Mouse (Mus musculus) spleen, adult 18-20 months (tissue): ENCODE measurements at regions not wholly inside any gene's neighbourhood (a gene's known extent, or its start where the extent isn't known, plus 50 kb on each side); places are given as distances from the start of the nearest gene placed in this dataset.

Experiments used
- DNase-seq, 2 experiments: peaks; one replicate each; pipeline ENCODE4 v3.0.0; 2022; ENCODE audit warnings: mixed read lengths in 2 of 2

DNA sequence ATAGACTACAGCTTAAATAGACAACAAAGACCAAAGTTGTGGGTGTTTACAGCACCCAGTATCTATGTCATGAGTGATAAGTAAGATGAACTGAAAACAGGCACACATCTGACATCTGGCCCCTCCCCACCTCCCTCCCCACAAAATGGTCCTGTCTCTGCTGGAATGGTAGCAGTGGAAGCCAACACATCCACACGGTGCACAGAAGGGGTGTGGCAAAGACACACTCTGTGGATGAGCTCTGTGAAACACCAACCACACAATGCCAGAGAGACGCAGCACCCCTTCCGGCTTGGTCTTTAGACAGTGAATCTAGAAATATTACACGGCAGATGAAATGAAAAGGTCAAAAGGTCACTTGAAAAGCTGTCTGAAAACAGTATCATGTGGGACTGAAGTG lies 85.6 kb downstream of the Fgf18 start:
- no peak for DNase-seq

DNA sequence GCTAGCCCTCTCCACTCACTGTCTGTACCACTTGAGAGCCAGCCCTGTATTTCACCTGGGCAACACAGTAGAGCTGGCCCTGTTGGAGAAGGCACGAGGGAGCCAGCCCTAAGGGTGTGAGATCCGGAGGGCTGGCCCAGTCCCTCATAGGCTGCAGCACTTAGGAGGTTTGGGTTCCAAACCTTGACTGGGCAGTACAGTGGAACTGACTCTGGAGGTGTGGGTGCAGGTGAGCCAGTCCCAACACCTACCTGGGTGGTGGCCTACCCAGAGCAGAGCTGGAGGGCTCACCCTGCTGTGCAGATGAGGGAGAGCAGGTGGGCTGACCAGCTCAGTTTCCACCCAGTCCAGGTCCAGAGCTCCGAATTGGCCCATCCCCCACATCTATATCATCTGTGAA lies 86.8 kb downstream of the Fgf18 start:
- no peak for DNase-seq

DNA sequence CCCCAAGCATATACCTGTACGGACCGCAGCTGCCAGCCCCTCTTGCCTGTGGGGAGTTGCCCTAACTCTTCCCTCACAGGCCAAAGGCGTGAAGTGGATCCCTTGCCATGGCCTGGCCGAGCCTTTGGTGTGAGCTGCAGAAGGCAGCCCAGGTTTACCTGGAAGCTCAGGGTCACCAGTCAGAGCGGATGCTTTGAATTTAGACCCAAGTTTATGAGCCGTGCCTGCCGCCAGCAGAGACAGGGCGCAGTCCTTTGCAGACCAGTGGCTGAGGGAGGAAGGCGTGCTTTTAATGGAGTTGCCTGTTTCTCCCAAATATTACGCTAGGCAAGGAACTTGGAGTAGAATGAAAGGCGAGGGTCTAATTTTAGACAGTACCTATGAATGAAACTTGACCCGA lies 97.0 kb downstream of the Fgf18 start:
- no peak for DNase-seq

DNA sequence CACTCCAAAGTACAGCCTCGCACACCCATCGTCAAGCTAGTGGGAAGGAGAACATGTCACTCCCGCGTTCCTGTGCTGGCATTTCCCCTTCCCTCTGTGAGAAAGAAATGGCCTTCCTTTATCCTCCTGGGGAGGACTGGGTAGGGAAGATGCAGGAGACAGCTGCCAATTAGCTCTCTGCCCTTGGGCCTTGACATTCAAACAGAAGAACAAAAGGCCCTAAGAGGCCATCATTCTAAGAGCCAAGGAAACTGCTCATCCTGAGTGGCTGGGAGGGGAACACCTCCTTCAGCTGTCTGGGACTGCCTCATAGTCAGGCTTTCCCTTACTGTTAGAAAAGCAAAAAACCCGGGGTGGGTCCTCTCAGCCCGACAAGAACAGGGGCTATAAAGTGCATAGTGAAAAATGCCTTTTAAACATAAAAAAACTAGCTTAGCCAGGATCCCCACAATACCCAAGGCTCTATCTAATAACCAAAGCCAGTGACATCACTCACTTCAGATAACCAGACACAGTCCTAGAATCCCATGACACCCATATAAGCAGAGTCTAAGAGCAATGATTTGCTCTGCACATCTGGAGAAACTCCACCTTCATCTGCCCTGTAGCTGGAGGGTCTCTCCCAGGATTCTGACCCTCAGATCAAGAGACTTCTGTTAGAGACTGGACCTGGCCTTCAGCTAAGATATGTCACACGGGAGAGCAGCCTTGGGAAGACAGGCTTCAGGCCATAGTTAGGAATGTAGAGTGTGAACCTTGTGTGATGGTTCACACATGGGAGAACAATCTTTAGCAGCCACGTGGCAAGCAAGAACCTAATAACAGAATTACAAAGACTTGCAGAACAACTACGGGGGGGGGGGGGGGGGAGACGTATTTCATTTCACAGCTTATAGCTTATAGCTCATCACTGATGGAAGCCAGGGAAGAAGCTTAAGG lies 107.1 kb downstream of the Fgf18 start:
- no peak for DNase-seq

DNA sequence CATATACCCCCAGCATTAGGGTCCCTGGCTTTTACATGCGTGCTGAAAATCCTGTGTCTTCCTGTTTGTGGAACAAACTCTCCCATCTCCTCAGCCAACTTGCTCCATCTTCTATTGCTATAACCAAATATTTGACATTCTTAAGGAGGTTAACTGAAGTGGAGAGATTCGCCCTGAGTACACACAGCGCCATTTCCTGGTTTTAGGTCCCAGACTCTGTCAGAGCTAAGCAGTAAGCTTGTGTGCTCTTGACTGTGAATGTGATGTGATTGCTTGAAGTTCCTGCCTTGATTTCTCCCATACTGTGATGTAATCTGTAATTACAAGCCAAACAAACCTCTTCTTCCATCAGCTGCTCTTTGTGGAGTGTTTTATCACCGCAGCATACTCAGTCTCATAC lies 110.8 kb downstream of the Fgf18 start:
- no peak for DNase-seq

DNA sequence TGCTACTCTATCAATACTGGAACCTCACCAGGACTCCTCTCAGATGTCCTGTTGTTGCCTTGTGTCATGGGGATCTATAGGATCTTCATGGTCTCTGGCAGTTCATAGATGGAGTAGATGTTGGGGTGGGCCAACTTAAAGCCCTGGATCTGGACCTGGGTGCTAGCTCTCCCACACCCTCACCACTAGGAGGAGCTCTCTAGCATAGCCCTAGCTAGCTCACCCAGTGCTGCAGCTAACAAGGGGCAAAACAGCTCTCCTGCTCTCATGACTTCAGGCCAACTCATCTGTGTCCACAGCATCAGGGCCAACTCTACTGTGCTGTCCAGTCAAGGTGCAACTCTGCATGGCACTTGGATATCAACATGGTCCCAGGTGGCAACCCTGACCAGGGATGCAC lies 118.3 kb downstream of the Fgf18 start:
- DNase-seq: peak in 1 of 2 experiments; percentile 13

DNA sequence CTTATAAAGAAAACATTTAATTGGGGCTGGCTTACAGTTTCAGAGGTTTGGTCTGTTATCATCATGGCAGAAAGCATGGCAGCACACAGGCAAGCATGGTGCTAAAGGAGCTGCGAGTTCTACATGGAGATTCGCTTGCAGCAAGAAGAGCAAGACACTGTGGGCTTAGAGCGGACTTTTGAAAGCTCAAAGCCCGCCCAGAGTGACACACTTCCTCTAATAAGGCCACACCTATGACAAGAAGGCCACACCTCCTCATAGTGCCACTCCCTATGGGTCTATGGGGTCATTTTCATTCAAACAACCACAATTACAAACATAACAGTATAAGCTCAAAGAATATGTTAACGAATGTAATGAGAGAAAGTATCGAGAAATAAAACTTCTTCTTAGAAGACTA lies 120.1 kb downstream of the Fgf18 start:
- DNase-seq: no peak

DNA sequence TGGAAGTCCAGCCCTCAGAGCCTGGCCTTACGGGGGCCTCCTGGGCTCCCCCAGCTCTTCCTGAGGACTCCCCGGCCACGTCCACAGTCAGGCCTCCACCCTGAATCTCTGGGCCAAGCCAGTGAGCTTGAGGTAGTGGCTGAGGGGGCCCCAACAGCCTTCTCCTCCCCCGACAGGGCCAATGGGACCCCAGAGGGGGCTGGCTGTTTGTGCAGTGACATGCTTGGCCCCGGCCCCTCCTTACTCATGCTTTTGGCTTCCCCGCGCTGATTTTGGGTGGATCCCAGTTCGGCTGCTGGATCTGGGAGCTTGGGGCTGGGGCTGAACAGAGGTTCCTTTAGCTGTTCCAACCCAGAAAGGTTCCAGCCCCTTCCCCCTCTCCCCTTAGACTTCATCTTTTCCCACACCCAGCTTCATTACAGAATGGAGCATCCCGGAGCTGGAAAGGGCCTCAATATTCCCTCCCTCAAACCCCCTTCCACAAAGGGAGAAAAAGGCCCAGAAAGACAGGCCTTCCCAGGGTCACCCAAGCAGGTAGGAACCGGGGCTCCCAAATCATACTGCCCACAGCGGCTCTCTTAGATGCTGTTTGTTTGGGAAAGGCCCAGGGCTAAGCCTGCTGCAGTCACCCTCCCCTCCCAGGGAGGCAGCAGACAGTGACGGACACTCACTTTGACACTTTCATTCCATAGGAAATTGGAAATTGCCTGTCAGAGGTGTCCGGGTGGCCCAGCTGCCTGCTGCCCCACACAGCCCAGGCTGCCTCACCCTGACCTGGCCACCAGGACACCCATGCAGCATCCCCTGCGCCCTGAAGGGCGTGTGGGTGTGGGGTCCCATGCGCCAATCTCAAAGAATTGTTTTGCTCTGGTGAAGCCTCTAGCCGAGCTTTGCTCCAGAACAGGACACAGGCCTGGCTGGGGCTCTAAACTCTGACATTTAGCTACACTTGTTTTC lies 133.7 kb downstream of the Fgf18 start:
- DNase-seq: no peak

DNA sequence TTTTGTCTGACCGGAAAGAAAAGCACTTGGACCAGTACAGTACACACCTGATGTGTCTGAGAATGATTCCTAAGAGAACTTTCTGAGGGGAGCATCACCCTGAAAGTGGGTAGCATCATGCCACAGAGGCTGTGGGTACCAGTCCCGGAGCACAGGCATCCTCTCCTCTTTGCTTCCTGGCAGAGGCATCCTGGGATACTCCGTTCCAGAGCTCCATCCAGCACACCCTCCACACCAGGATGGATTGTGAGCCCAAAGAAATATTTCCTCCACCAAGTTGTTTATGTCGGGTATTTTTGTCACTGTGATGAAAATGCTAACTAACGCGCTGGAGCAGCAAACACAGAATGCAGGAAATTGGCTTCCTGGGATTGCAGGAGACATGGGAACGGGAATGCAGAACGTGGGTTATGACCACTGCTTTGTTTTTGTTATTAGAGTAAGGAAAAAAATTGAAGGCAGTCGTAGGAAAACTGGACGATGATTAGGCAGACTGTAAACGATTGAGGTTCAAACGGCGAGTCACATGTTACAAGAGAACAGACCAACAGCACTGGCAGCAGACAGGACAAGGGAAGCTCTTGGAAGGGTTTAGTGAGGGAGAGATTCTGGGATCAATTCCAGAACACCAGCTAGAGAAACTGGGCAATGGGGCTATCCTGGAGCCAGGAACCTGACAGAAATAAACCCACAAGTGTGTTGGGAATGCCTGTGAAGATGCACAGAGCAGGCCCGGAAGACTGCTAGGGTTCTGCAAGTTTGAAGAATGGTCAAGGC lies 134.6 kb downstream of the Fgf18 start:
- no peak for DNase-seq

DNA sequence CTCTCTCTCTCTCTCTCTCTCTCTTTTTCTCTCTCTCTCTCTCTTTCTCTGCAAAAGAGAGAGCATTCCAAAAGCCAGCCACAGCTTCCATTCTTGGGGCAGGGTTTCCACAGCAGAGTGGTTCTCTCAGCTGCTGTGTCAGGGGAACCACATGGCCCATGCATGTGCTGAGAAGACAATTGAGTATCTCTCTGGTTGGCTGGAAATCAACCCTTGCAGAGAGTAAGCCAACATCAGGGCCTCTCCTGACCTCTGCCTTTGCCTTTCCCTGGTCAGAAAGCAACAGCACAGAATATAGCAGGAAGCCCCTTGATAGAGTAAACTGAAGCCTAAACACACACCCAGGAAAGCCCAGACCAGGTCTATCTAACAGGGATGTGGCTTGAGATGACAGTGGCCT lies 138.6 kb downstream of the Fgf18 start:
- DNase-seq: no peak

DNA sequence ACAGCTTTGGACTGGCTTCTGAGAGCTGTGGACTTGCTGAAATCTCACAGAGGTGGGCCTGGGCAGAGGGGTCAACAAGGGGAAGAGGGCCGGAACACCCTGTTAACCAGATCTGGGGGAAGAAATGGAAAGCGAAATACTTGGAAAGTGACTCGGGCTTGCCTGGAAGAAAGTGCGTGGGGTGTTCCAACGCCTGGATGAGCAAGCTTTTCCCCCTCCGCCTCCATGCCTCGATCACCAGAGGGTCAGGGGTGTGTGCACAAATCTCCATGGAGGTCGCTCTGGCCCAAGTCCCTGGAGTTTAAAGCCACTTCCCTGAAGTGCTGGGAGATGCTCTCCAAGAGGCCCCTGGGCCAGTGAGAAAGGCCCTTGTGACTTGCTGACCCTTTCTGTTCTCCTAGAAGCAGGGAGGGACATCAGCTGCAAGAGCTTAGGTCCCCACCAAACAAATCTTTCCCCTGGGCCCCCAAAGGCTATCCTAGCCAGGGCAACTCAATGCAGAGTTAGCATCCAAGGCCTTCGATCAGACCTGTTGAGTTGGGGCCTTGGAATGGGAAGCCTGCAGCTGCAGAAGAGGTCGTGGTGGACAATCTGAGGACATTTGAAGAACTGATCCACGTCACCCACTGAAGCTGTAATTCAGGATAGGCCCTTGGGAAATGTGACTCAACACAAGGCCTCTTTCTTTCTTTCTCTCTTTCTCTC lies 139.2 kb downstream of the Fgf18 start:
- DNase-seq: no peak

DNA sequence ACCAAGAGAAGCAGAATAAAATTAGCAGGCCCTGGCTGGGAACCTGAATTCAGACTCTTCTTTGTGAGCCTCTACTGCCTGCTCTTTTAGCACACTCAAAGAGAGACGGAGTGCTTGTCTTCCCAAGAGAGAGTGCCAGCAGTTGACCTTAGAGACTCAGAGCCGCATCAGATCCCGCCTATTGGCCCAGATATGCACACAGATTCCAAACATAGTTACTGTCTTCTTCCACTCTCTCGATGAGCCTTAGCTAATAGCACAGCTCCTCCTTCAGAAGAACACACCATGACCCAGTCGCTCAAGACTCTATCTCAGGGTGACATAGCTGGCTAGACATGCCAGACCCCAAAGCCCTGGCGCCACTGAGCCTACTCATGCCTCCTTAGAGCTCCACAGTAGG lies 139.8 kb downstream of the Fgf18 start:
- no peak for DNase-seq

DNA sequence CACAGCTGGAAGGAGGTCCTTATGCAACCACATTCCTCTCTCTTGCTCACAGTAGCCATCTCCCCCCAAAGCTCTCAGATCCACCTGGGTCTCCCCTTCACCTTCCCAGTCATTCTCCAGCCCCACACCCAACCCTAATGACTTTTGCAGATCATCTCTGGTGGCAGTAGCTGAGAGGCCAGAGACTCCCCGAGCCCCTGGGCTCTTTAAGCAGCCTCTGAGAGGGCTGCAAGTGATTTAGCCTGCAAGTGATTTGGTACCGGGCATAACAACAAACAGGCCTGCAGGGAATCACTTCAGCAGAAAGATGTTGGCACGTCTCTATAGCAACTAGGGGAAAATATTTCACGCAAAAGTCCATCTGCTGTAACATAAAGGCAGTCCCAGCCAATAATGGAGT lies 142.0 kb downstream of the Fgf18 start:
- DNase-seq: no peak

DNA sequence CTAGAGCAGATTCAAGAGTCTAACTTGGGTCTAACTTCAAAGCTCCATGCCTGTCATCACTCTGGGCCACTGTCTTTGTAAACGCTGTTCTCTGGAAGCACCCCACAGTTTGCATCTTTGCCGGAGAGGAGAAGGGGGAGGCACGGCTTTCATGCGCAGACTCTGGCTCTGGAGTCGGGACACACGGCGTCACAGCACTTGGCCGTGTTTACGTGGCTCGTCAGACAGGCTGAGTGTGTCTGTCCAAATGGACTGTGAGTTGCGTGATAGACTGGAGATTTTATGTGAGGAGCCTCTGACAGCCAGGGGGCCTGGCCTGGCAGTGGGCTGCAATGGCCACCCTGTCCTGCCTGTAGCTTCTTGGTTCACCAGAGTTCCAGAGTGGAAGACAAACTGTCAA lies 142.6 kb downstream of the Fgf18 start:
- DNase-seq: no peak

DNA sequence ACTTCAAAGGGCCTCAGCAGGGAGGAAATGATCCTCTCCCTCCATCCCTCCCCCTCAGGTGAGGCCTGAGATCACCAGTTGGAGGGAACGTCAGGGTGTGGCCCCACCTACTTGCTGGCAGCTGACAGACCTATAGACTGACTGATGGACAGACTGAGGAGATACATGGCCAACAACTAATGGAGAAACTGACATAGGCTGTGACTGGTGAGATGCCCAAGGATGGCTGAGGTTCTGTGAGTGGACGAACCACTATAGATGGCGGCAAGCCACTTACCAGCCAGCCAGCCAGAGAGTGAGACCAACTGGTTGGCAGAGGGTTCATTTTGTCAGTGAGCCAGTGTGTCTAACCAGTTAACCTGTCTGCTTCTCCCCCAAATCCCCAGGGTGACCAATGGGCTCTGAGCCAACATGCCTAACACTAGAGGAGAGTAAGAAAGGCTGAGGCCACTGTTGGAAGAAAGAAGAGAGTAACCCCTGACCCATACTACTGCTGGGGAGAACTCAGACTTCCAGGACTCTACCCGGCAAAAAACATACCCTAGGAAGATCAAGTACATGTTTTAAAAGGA lies 147.4 kb downstream of the Fgf18 start:
- DNase-seq: no peak

DNA sequence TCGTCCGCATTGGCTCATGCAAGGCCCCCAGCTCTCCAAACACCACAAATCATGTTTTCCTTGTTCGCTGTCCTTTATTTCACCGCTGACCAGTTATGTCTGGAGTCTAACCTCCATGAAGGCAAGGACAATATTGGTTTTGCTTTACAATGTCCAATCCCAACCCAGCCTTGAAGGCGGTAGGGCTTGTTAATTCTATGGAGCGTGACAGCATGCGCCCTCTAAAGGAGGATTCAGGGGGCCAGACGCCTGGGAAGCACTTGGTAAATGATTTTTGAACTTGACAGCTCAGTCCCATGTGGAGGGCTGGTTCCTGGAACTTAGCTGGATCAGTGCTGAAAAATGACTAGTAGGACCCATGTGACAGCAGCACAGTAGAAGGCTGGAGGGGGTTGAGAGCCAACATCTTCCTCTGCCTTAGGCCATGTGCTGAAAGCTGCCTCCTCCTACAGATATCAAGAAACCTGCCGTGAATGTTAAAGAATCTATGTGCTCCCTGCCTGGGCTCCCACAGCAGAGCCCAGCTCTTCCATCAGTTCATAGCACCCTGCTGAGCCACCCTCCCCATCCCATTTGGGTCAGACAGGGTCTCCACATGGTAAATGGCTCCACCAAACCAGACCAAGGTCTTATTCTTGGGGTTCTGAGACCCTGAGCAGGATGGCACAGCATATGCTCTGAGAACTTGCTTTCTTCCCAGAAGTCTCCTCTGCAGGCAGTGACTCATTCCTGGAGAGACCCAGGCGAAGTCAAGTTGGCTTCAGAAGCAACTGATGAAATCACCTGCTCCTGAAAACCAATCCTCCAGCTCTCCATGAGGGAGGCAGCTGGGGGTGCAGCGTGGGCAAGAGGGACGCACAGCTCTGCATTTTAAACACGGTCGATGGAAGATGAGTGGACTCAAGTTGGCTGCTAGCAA lies 148.3 kb downstream of the Fgf18 start:
- DNase-seq: no peak

DNA sequence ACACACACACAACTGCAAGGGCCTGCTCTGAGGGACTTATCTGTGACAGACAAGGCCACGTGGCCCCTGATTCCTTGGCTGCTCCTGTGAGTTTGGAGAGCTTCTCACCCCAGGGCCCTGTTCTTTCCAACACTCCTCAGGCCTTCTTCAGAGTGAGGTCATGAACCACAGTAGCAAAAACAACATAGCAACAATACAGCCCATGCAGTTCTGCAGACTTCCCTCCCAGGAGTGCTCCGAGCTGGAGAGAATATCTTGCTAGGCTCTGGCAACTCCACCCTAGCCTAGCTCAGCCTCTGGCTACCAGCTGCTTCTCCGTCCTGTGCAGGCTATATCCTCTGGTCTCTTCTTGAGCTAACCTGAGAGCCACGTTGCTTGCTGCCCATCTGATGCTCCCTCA lies 152.8 kb downstream of the Fgf18 start:
- DNase-seq: no peak

DNA sequence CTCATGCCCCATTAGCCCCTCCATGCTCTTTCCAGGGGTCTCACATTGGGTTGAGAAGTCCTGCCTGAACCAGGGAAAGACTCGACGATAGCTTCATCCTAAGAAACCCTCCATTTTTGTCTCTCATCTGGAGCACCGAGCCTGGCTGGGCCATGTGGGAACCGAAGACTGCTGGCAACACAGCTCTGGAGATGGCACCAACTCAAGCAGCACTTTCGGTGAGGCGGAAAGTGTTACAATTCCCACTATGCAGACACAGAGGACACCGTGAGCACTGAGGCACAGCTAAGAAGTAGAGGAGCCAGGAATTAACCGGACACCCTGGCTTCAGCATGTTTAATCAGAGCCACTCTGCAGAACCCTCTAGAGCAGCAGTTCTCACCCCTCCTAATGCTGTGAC lies 153.8 kb downstream of the Fgf18 start:
- DNase-seq: no peak

DNA sequence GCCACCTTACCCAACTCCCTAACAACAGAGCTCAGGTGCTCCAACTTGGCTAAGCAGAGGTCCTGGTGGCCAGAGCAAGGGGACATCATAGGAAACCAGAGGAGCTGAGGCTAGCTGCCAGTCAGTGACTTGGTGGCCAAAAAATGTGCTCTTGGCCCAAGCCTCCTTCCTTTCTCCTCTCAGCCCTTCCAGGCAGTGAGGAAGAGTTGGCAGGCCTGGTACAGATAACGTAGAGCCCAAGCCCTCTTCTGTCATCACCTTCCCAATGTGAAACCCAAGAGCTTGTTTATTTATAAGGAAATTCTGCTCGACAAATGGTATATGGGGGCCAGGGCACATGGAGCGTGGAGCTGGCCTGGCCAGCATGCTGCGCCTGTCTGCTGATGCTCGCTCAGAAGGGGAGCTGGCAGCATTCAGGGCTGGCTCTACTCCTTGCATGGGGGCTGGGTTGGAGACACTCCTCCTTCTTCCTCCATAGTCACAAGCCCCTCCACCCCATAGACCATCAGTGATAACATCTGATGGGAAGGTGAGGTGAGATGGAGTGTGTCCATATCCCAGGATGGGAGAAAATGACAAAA lies 156.1 kb downstream of the Fgf18 start:
- no peak for DNase-seq

DNA sequence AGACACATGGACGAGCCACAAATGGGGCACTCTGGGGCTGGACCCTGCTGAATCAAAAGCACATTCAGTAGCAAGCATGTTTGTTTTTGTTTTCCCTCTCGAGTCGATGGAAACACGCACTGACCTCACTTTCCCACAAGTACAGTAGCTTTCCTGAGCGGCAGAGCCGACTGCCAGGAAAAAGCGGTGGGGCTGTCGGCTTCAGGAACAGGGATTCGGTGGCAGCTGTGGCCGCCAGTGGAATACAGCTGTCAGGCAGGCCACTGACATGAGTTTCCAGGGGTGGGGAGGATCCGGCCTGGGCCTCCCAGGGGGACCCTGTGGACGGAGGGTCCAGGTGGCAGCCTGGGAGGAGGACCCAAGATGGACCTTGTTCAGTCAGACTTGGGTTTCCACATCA lies 157.0 kb downstream of the Fgf18 start:
- no peak for DNase-seq
